Mouse (Mus musculus) heart, embryonic 13.5 days (tissue): ENCODE measurements around the gene Il20ra. TPM values are rescaled to one million over a fixed set of nuclear protein-coding genes. Genes with fewer than 3 reads are reported as not detected.
A peak's percentile ranks its signal among the peaks of the same experiment; 100 is the strongest.

Source experiments
- ATAC-seq: fragments of 200-750 bp; cut with Nextera tagmentation; 2 replicates; pipeline ENCODE4 v1.8.0; 2017; ENCODE audit warnings: moderate TSS enrichment; ENCODE audit not compliant: insufficient number of reproducible peaks, low FRiP score, low TSS enrichment; ENCODE audit errors: extremely low read depth
- H3K27ac ChIP-seq: fragments of 300-500 bp; sonication (generic); replicated peaks from 2 replicates; pipeline ENCODE4 v1.5.1; 2015; ENCODE audit warnings: moderate library complexity, mild to moderate bottlenecking, inconsistent platforms
- H3K27me3 ChIP-seq: fragments of 300-500 bp; sonication (generic); replicated peaks from 2 replicates; pipeline ENCODE4 v1.6.1; 2015; ENCODE audit warnings: mild to moderate bottlenecking, inconsistent platforms
- H3K36me3 ChIP-seq: fragments of 300-500 bp; sonication (generic); 2 replicates; pipeline ENCODE4 v1.6.1; 2015; ENCODE audit warnings: mild to moderate bottlenecking, inconsistent platforms
- H3K4me1 ChIP-seq: fragments of 300-500 bp; sonication (generic); 2 replicates; pipeline ENCODE4 v1.6.1; 2015; ENCODE audit warnings: inconsistent platforms
- H3K4me2 ChIP-seq: fragments of 300-500 bp; sonication (generic); 2 replicates; pipeline ENCODE4 v1.6.1; 2015; ENCODE audit warnings: inconsistent platforms, mild to moderate bottlenecking, moderate library complexity
- H3K4me3 ChIP-seq: fragments of 300-500 bp; sonication (generic); 2 replicates; pipeline ENCODE4 v1.5.1; 2015; ENCODE audit warnings: moderate library complexity, mild to moderate bottlenecking, inconsistent platforms
- H3K9ac ChIP-seq: fragments of 300-500 bp; sonication (generic); 2 replicates; pipeline ENCODE4 v1.6.1; 2015; ENCODE audit warnings: inconsistent platforms, mild to moderate bottlenecking, moderate library complexity
- H3K9me3 ChIP-seq: fragments of 300-500 bp; sonication (generic); 2 replicates; pipeline ENCODE4 v1.6.1; 2016; ENCODE audit warnings: inconsistent platforms
- WGBS: fragments of 180-500 bp; shearing (Covaris S2); methylation state at CpG from one replicate; pipeline ENCODE4 v1.1.7; 2015; ENCODE audit warnings: mixed read lengths; 5-methylcytosine and 5-hydroxymethylcytosine counted together
- polyA plus RNA-seq: library from polyadenylated mRNA; unstranded; fragments of >200 nt; fragmentation: Nextera tagmentation; extraction: Ambion mirVana; gene quantifications from 2 replicates; pipeline ENCODE4 v1.2.1, GENCODE M21; 2015

Il20ra gene
- 0.06 TPM in 1 of 2 replicates, not detected in the other for polyA plus RNA-seq

GRCm38 (mm10) chr10:19712421-19712836 lies at the start of gene Il20ra:
TSS of gene Il20ra (plus strand) at chr10:19712570.
- Histone ChIP-seq H3K27ac (no peak within 1 kb of the TSS), H3K9ac (peak within 1 kb of the TSS; percentile 76), H3K27me3 (peaks cover 60% of the 10 kb centered on the region), H3K4me3 (peak within 1 kb of the TSS; percentile 58), H3K36me3 (no peaks in the 10 kb centered on the region), H3K4me2 (peak within 1 kb of the TSS; percentile 86), H3K9me3 (no peaks in the 10 kb centered on the region), H3K4me1 (peaks cover 27% of the 10 kb centered on the region)
- WGBS = 1% methylated on average over 29 of the region's 29 CpGs
- ATAC-seq = no peak

GRCm38 (mm10) chr10:19668973-19669372 lies 43.4 kb upstream of the Il20ra start:
- no peak for ATAC-seq
- WGBS = 71% methylated on average over 5 of the region's 5 CpGs

GRCm38 (mm10) chr10:19672015-19672414 lies 40.4 kb upstream of the Il20ra start:
- ATAC-seq = no peak
- Histone ChIP-seq H3K9ac (no peak overlapping the region), H3K9me3 (no peaks in the 10 kb centered on the region), H3K4me2 (no peak overlapping the region), H3K27me3 (no peaks in the 10 kb centered on the region), H3K4me1 (no peaks in the 10 kb centered on the region), H3K36me3 (no peaks in the 10 kb centered on the region), H3K4me3 (no peak overlapping the region), H3K27ac (no peak overlapping the region)

More at GRCm38 (mm10) chr10:19668973-19669372, 43.4 kb upstream of the Il20ra start:
- Histone ChIP-seq H3K36me3 (no peaks in the 10 kb centered on the region), H3K4me2 (no peak overlapping the region), H3K27ac (no peak overlapping the region), H3K4me3 (no peak overlapping the region), H3K9ac (no peak overlapping the region), H3K9me3 (peaks cover 7% of the 10 kb centered on the region), H3K27me3 (no peaks in the 10 kb centered on the region), H3K4me1 (no peaks in the 10 kb centered on the region)

DNA sequence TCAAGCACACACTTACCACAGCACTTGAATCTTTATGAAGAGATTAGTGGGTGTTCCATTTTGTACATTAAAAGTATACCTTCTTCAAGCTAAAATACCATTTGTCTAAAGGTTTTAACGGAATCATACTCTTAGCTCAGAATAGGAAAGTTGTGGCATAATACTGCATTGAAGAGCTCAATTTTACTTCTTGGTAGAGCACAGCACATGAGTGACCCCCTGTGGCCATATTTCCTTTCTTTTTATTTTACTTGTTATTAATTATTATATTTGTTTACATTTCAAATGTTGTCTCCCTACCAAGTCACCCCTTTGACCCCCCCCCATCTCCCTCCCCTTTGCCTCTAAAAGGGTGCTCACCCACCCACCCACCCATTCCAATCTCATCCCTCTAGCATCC lies 39.2 kb upstream of the Il20ra start:
- Histone ChIP-seq H3K9ac (no peak overlapping the region), H3K4me1 (no peaks in the 10 kb centered on the region), H3K4me3 (no peak overlapping the region), H3K36me3 (no peaks in the 10 kb centered on the region), H3K4me2 (no peak overlapping the region), H3K27me3 (no peaks in the 10 kb centered on the region), H3K27ac (no peak overlapping the region), H3K9me3 (no peaks in the 10 kb centered on the region)
- WGBS = 81% methylated on average over 1 of the region's 1 CpGs
- no peak for ATAC-seq

GRCm38 (mm10) chr10:19687686-19688085 lies 24.7 kb upstream of the Il20ra start:
- Histone ChIP-seq H3K27ac (no peak overlapping the region), H3K4me3 (no peak overlapping the region), H3K4me2 (no peak overlapping the region), H3K9ac (no peak overlapping the region), H3K27me3 (no peaks in the 10 kb centered on the region), H3K36me3 (no peaks in the 10 kb centered on the region), H3K4me1 (peaks cover 11% of the 10 kb centered on the region), H3K9me3 (no peaks in the 10 kb centered on the region; the same call in 1 of the 2 replicates)
- no peak for ATAC-seq
- 75% methylated on average over 3 of the region's 3 CpGs for WGBS

DNA sequence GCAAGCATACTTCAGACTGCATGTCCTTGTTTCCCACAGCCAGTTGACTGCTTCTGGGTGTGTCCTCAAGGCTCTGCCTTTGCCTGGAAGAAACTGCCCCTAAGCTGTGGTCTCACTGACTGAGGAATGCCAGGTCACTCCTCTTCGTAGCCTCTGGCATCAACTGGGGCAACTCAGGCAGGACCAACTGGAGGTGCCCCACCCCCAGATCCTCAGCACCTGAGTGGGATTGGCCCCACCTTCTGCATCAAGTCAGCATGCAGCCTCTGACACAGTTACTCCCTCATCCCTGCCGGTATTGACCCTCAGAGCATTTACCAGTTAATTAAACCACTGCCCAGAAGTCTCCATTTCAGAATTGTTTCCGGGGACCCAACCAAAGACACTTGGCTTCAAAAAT lies 21.1 kb upstream of the Il20ra start:
- Histone ChIP-seq H3K27me3 (no peaks in the 10 kb centered on the region), H3K27ac (no peak overlapping the region), H3K4me3 (no peak overlapping the region), H3K9ac (no peak overlapping the region), H3K9me3 (no peaks in the 10 kb centered on the region), H3K36me3 (no peaks in the 10 kb centered on the region), H3K4me1 (peaks cover 13% of the 10 kb centered on the region), H3K4me2 (no peak overlapping the region)
- 62% methylated on average over 3 of the region's 3 CpGs for WGBS
- ATAC-seq = no peak

DNA sequence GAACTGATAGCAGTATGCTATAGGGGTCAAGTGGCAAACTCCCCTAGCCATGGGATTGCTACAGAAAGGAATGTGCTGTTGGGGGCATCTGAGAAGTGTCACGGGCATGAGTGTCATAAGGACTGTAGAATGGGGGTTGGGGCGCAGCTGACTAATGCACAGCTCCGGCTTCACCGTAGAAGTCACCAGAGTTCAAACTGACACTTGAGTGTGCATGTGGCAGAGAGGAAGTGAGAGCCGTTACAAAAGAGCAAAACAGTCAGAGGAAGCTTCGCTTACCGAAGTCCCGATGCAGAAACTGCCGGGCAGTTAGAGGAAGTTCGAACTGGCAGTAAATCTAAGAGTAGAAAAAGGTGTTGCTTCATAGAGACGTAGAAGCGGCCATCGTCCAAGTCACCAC lies 20.6 kb upstream of the Il20ra start:
- Histone ChIP-seq H3K27me3 (no peaks in the 10 kb centered on the region), H3K4me2 (peak overlapping the region; percentile 36), H3K9me3 (no peaks in the 10 kb centered on the region), H3K27ac (no peak overlapping the region), H3K4me3 (no peak overlapping the region), H3K9ac (0 out of 2 replicates have a peak overlapping the region, but pooled peaks have one; percentile 15), H3K36me3 (no peaks in the 10 kb centered on the region), H3K4me1 (peaks cover 13% of the 10 kb centered on the region)
- 41% methylated on average over 13 of the region's 13 CpGs for WGBS
- no peak for ATAC-seq

DNA sequence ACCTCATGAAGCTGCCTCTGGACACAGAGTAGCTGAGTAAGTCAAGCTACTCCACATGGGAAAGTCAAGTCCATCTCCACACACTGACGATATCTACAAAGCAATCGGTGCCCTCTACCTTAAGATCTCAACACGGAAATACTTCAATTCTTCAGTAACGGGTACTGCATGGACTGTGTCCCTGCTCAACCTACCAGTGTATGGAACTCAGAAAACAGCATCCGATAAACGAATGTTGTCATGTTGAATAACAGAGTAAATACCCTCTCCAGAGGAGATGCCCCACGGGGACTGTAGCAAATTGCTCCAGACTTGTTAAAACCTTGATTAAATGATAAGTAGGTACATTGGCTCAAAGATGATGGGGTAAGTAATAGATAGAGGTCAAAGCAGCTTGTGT lies 20.0 kb upstream of the Il20ra start:
- H3K36me3 ChIP-seq = no peaks in the 10 kb centered on the region
- H3K4me2 ChIP-seq = peak overlapping the region; percentile 36
- peaks cover 13% of the 10 kb centered on the region for H3K4me1 ChIP-seq
- 77% methylated on average over 7 of the region's 7 CpGs for WGBS
- no peaks in the 10 kb centered on the region for H3K9me3 ChIP-seq
- no peak overlapping the region for H3K9ac ChIP-seq
- no peaks in the 10 kb centered on the region for H3K27me3 ChIP-seq
- no peak overlapping the region for H3K4me3 ChIP-seq
- H3K27ac ChIP-seq = no peak overlapping the region
- no peak for ATAC-seq

DNA sequence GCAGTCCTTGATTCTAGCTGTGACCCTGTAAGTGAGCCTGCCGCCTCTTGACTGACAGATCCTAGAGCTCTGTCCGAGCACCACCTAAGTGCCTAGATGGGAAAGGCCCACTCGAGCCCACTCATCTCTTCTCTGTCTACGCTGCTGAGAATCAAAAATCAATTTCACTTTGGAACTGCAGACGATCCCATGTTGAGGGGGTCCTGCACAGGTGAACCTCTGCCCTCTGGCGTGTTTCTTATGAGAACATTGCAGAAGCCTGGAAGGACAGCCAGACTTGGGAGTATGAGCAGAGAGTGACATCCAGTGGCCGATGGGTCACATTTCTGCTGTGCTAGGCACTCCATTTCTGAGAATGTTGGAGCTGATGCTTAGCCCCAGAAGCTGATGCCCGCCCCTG lies 19.4 kb upstream of the Il20ra start:
- H3K4me3 ChIP-seq = no peak overlapping the region
- no peak for ATAC-seq
- H3K27ac ChIP-seq = no peak overlapping the region
- H3K27me3 ChIP-seq = no peaks in the 10 kb centered on the region
- 41% methylated on average over 8 of the region's 8 CpGs for WGBS
- no peaks in the 10 kb centered on the region for H3K36me3 ChIP-seq
- peak overlapping the region; percentile 38; the same call in 1 of the 2 replicates for H3K4me2 ChIP-seq
- H3K4me1 ChIP-seq = peaks cover 13% of the 10 kb centered on the region
- H3K9ac ChIP-seq = no peak overlapping the region
- H3K9me3 ChIP-seq = no peaks in the 10 kb centered on the region

DNA sequence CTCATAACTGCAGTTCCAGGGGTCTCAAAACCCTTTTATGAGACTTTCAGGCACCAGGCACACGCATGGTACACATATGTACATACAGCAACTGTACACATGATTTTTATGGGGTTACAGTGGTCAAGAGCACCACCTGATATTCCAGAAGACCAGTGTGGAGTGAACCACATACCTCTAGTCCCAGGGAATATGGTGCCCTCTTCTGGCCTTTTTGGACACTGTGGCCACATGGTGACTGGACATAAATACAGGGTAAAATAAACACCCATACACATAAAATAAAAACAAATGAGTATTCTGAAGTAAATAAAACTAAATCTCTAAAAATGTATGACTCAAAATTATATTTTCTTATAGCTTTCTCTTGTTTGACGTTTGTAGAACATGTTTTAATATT lies 18.7 kb upstream of the Il20ra start:
- Histone ChIP-seq H3K27me3 (no peaks in the 10 kb centered on the region), H3K27ac (no peak overlapping the region), H3K36me3 (no peaks in the 10 kb centered on the region), H3K9me3 (no peaks in the 10 kb centered on the region), H3K9ac (no peak overlapping the region), H3K4me1 (peaks cover 13% of the 10 kb centered on the region), H3K4me2 (no peak overlapping the region), H3K4me3 (no peak overlapping the region)
- WGBS = 65% methylated on average over 2 of the region's 2 CpGs
- no peak for ATAC-seq

GRCm38 (mm10) chr10:19699331-19699730 lies 13.0 kb upstream of the Il20ra start:
- Histone ChIP-seq H3K9me3 (no peaks in the 10 kb centered on the region), H3K4me1 (peaks cover 12% of the 10 kb centered on the region), H3K27me3 (no peaks in the 10 kb centered on the region), H3K4me3 (no peak overlapping the region), H3K4me2 (no peak overlapping the region), H3K36me3 (no peaks in the 10 kb centered on the region), H3K9ac (no peak overlapping the region), H3K27ac (no peak overlapping the region)
- 48% methylated on average over 1 of the region's 1 CpGs for WGBS
- no peak for ATAC-seq

DNA sequence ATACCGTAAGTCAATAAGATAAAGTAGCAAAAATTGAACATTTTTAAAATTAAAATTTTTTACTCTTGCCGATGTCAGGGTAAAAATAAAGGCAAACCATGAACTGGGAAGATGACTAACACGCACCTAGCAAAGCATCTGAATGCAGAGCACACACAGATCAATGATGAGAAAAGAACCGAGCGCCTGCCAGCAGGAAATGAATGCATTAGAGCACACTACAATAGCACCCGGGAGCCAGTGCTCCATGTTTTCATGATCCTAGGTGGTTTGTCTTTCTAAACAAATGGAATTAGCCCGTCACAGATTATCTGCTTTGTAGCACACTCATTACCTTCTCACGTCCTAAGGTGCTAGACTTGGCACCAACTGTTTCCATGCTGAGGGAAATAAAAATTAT lies 7.9 kb upstream of the Il20ra start:
- Histone ChIP-seq H3K36me3 (no peaks in the 10 kb centered on the region), H3K27me3 (peaks cover 5% of the 10 kb centered on the region), H3K9ac (no peak overlapping the region), H3K27ac (no peak overlapping the region), H3K4me1 (peaks cover 12% of the 10 kb centered on the region), H3K9me3 (no peaks in the 10 kb centered on the region), H3K4me3 (no peak overlapping the region), H3K4me2 (no peak overlapping the region)
- no peak for ATAC-seq
- WGBS = 67% methylated on average over 8 of the region's 8 CpGs
